Comparison of ENCODE assay signal across 9 mouse cellular contexts in the genomic region with DNA sequence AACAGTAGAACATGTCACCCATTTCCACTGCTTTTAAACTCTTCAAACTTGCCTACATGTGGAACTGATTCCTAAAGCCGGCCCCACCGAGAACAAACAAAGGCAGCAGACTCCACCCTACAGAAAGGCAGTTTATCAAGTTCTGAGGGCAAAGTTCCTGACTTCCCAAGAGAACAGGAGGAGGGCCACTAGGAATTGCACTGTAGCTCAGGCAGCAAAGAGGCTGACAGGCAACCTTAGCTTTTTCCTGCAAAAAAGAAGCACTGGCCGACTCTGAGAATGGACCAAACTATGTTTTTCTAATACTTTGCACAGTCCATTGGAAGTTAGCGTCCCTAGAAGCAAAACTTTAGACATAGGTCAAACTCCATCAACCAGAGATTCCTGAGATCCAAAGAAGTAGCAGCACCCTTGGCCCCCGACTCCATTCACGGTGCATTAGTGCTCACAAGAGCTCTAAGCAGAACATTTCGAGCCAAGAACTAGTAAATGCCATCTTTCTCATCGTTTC. TPM values are rescaled to one million over a fixed set of nuclear protein-coding genes. Genes with fewer than 3 reads are reported as not detected.
A peak's percentile ranks its signal among the peaks of the same experiment; 100 is the strongest.
DNase-seq lines count a peak whose midpoint lies in the region; ATAC-seq lines count a peak whose summit lies in the region.
"Had no signal": no experiment of that assay in that cellular context is flagged by ENCODE, and none has a peak within 500 bp of the region (broad histone marks: within the 10 kb centered on the region; RNA-seq: fewer than 3 reads in every experiment).

No protein-coding gene starts in this region.

- DNase-seq in kidney, postnatal 14 days, result peak; percentile 77
- peak; percentile 85 for DNase-seq in lung, postnatal 36 days
- no peak for DNase-seq in cerebellum, adult 18-20 months
- DNase-seq in T-cell, adult 2 months (ENCODE audit: low spot score), result no peak
- no peak for DNase-seq in layer of hippocampus, postnatal 14 days (ENCODE audit: low spot score in 2 of 2)

- ATAC-seq in megakaryocyte, adult 5-6 weeks (ENCODE audit: poor library complexity, severe bottlenecking), result no peak
- no peak; the same call in 1 of the 2 replicates for ATAC-seq in heart, embryonic 14.5 days (ENCODE audit: insufficient number of reproducible peaks, insufficient read depth, low FRiP score, low read depth)

- WGBS in heart, embryonic 14.5 days, result 13% methylated on average over 8 of the region's 8 CpGs

- peaks cover 98% of the 10 kb centered on the region for H3K4me1 ChIP-seq in megakaryocyte, embryonic 14.5 days
- peaks cover 34 to 93% of the 10 kb centered on the region in 2 experiments for H3K4me1 ChIP-seq in heart, embryonic 14.5 days (ENCODE audit: control insufficient read depth in 2 of 2, insufficient read depth in 2 of 2, low read length in 2 of 2)

- H3K4me3 ChIP-seq in megakaryocyte, embryonic 14.5 days (replicated peaks), result peak overlapping the region; percentile 35
- peak overlapping the region in 1 of 2 experiments; percentile 21; a peak in 2 of 4 replicates for H3K4me3 ChIP-seq in heart, embryonic 14.5 days (ENCODE audit: control insufficient read depth in 1 of 2, insufficient read depth in 1 of 2, low read depth in 1 of 2, low read length in 2 of 2)

- peaks cover 20% of the 10 kb centered on the region for H3K36me3 ChIP-seq in megakaryocyte, embryonic 14.5 days (replicated peaks; ENCODE audit: low read length)
- peaks cover under 1% of the 10 kb centered on the region; the same call in 1 of the 2 replicates for H3K36me3 ChIP-seq in heart, embryonic 14.5 days (ENCODE audit: control insufficient read depth, insufficient read depth, low read length)

- no peaks in the 10 kb centered on the region for H3K27me3 ChIP-seq in megakaryocyte, embryonic 14.5 days (replicated peaks)
- no peaks in the 10 kb centered on the region for H3K27me3 ChIP-seq in heart, embryonic 14.5 days (ENCODE audit: control insufficient read depth, insufficient read depth, low read length)

- peak overlapping the region; percentile 63 for H3K9ac ChIP-seq in heart, embryonic 14.5 days (ENCODE audit: low read length)

- no peaks in the 10 kb centered on the region for H3K9me3 ChIP-seq in megakaryocyte, embryonic 14.5 days
- H3K9me3 ChIP-seq in heart, embryonic 14.5 days (ENCODE audit: control insufficient read depth, low read length), result no peaks in the 10 kb centered on the region
- H3K9me3 ChIP-seq: G1E had no signal

- H3K27ac ChIP-seq in heart, embryonic 14.5 days (replicated peaks in 1 of 2; ENCODE audit: control insufficient read depth in 1 of 2, insufficient read depth in 1 of 2, low read depth in 2 of 2, low read length in 2 of 2), result peak overlapping the region; percentile 89 to 95

- H3K4me2 ChIP-seq in heart, embryonic 14.5 days (ENCODE audit: low read length), result peak overlapping the region; percentile 60

RNA-seq across cellular contexts. Expression of gene Ctnnd1, which starts 14.3 kb away (rescaled TPM):
- polyA plus RNA-seq in megakaryocyte, embryonic 14.5 days (2012; ENCODE audit: insufficient read depth, low replicate concordance), result 0.71 and 4.4 TPM in 2 replicates
- total RNA-seq in megakaryocyte, adult 5-6 weeks (2015), result 14.9 and 20.9 TPM in 2 replicates
- total RNA-seq in megakaryocyte, adult 5-6 weeks (2017), result 14.8 and 17.8 TPM in 2 replicates
- 65.2 and 68.5 TPM in 2 replicates for polyA plus RNA-seq in heart, embryonic 14.5 days (2014; fragmentation: Nextera tagmentation; extraction: Ambion mirVana)
- 10 to 100 TPM; 59.1 to 68.0 TPM for total RNA-seq in layer of hippocampus, postnatal 14 days (2021)

RNA-seq across cellular contexts. Expression of gene Btbd18, which starts 22.6 kb away (rescaled TPM):
- 0.02 TPM in 1 of 2 replicates, not detected in the other for polyA plus RNA-seq in megakaryocyte, embryonic 14.5 days (2012; ENCODE audit: insufficient read depth, low replicate concordance)
- 0.07 TPM in 1 of 2 replicates, not detected in the other for total RNA-seq in megakaryocyte, adult 5-6 weeks (2015)
- total RNA-seq in megakaryocyte, adult 5-6 weeks (2017), result not detected in 2 replicates
- polyA plus RNA-seq in heart, embryonic 14.5 days (2014; fragmentation: Nextera tagmentation; extraction: Ambion mirVana), result 0.11 and 0.15 TPM in 2 replicates
- not detected for total RNA-seq in layer of hippocampus, postnatal 14 days (2021)
- polyA plus RNA-seq: G1E had no signal

RNA-seq across cellular contexts. Expression of gene Selenoh, which starts 34.3 kb away (rescaled TPM):
- 72.9 and 130 TPM in 2 replicates for polyA plus RNA-seq in megakaryocyte, embryonic 14.5 days (2012; ENCODE audit: insufficient read depth, low replicate concordance)
- total RNA-seq in megakaryocyte, adult 5-6 weeks (2015), result 126 and 155 TPM in 2 replicates
- total RNA-seq in megakaryocyte, adult 5-6 weeks (2017), result 76.2 and 102 TPM in 2 replicates
- 248 and 271 TPM in 2 replicates for polyA plus RNA-seq in heart, embryonic 14.5 days (2014; fragmentation: Nextera tagmentation; extraction: Ambion mirVana)
- 10 to 100 TPM; 41.7 to 46.8 TPM for total RNA-seq in layer of hippocampus, postnatal 14 days (2021)

RNA-seq across cellular contexts. Expression of gene Gm28635, which starts 41.6 kb away (rescaled TPM):
- not detected in 2 replicates for polyA plus RNA-seq in megakaryocyte, embryonic 14.5 days (2012; ENCODE audit: insufficient read depth, low replicate concordance)
- total RNA-seq in megakaryocyte, adult 5-6 weeks (2015), result not detected in 2 replicates
- not detected in 2 replicates for total RNA-seq in megakaryocyte, adult 5-6 weeks (2017)
- not detected in 2 replicates for polyA plus RNA-seq in heart, embryonic 14.5 days (2014; fragmentation: Nextera tagmentation; extraction: Ambion mirVana)
- total RNA-seq in layer of hippocampus, postnatal 14 days (2021), result 1 to 10 TPM; 2.9 to 9.8 TPM
- total RNA-seq: G1E had no signal
- polyA plus RNA-seq: G1E had no signal

RNA-seq across cellular contexts. Expression of gene Med19, which starts 41.9 kb away (rescaled TPM):
- polyA plus RNA-seq in megakaryocyte, embryonic 14.5 days (2012; ENCODE audit: insufficient read depth, low replicate concordance), result 8.7 and 9.7 TPM in 2 replicates
- total RNA-seq in megakaryocyte, adult 5-6 weeks (2015), result 22.4 and 24.5 TPM in 2 replicates
- 16.1 and 20.2 TPM in 2 replicates for total RNA-seq in megakaryocyte, adult 5-6 weeks (2017)
- 26.6 and 28.2 TPM in 2 replicates for polyA plus RNA-seq in heart, embryonic 14.5 days (2014; fragmentation: Nextera tagmentation; extraction: Ambion mirVana)
- 10 to 100 TPM; 31.4 to 32.0 TPM for total RNA-seq in layer of hippocampus, postnatal 14 days (2021)

Comparison
In these comparisons a context has a peak if more than half of its experiments do, and no peak if none do; other contexts are left out.
1. DNase-seq: peak in kidney, postnatal 14 days (single experiment) and lung, postnatal 36 days (single experiment); none in cerebellum, adult 18-20 months (0 of 2), T-cell, adult 2 months (single experiment) and layer of hippocampus, postnatal 14 days (0 of 2).